Mouse (Mus musculus) left cerebral cortex, postnatal 4 days (tissue): ENCODE data around the gene Gdf11. TPM values are rescaled to one million over a fixed set of nuclear protein-coding genes. Genes with fewer than 3 reads are reported as not detected.

Experiments
- DNase-seq: peaks from one replicate; pipeline ENCODE4 v3.0.0-alpha.2; 2022
- intact Hi-C: fragments of 180-260 bp; cut with DNase I; formaldehyde crosslinking; loops from one replicate; pipeline ENCODE4 v1.15.1; 2025
- total RNA-seq, 2 experiments: library from RNA; stranded (reverse); gene quantifications; 2 replicates each; pipeline ENCODE4 v1.2.3; 2021

The Gdf11 gene
- total RNA-seq, 2 experiments from 2014 or later, result 18.8 to 20.1 TPM

DNA sequence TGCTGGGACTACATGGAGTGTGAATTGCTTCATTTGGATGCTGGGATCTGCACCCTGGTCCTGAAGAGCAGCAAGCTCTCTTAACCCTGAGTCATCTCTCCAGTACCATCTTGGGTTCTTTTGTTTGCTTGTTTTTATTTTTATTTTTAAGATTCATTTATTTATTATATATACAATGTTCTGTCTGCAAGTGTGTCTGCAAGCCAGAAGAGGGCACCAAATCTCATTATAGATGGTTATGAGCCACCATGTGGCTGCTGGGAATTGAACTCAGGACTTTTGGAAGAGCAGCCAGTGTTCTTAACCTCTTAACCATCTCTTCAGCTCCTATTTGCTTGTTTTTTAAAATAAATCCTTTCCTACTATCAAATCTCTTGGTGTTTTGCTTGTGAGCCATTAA, 54.1 kb downstream of the Gdf11 start:
- no peak for DNase-seq
- intact Hi-C loops, result no loop called here

Other genes starting within 250 kb of the Gdf11 start
- gene Ikzf4, start 245.7 kb downstream of the Gdf11 start, total RNA-seq, result 10 to 100 TPM; 25.0 to 30.7 TPM
- gene Suox, start 217.6 kb downstream of the Gdf11 start, total RNA-seq, result 10 to 100 TPM; 10.5 to 11.0 TPM
- gene Rab5b, start 195.5 kb downstream of the Gdf11 start, total RNA-seq, result 100 to 1,000 TPM; 113 TPM
- 1 to 10 TPM in 1 of 2 experiments, under 1 TPM in 1; 0.50 to 1.6 TPM for gene Pmel, start 187.5 kb downstream of the Gdf11 start, total RNA-seq
- 10 to 100 TPM in 1 of 2 experiments, 1 to 10 TPM in 1; 8.1 to 10.0 TPM for gene Cdk2, start 186.7 kb downstream of the Gdf11 start, total RNA-seq
- gene Dgka, start 146.9 kb downstream of the Gdf11 start, total RNA-seq, result 1 to 10 TPM; 7.5 to 7.7 TPM
- 10 to 100 TPM; 37.5 TPM for gene Pym1, start 143.8 kb downstream of the Gdf11 start, total RNA-seq
- gene Mmp19, start 100.8 kb downstream of the Gdf11 start, total RNA-seq, result 1 to 10 TPM in 1 of 2 experiments, under 1 TPM in 1; 0.74 to 1.3 TPM
- gene Dnajc14, start 87.7 kb downstream of the Gdf11 start, total RNA-seq, result 10 to 100 TPM; 59.3 to 63.3 TPM
- 10 to 100 TPM; 14.1 to 14.2 TPM for gene Tmem198b, start 87.3 kb downstream of the Gdf11 start, total RNA-seq
- 10 to 100 TPM; 50.9 to 53.4 TPM for gene Sarnp, start 74.4 kb downstream of the Gdf11 start, total RNA-seq
- gene Ormdl2, start 70.1 kb downstream of the Gdf11 start, total RNA-seq, result 1 to 10 TPM; 4.3 to 5.2 TPM
- gene Cd63, start 9.3 kb upstream of the Gdf11 start, total RNA-seq, result 10 to 100 TPM; 52.7 to 64.3 TPM
- gene Rdh5, start 31.2 kb upstream of the Gdf11 start, total RNA-seq, result 1 to 10 TPM; 5.4 to 6.1 TPM
- 10 to 100 TPM; 90.7 to 91.9 TPM for gene Bloc1s1, start 32.3 kb upstream of the Gdf11 start, total RNA-seq
- 1 to 10 TPM; 8.9 to 9.1 TPM for gene Itga7, start 42.1 kb upstream of the Gdf11 start, total RNA-seq
- not detected for gene Mettl7b, start 69.3 kb upstream of the Gdf11 start, total RNA-seq
- not detected for gene Olfr9, start 97.7 kb upstream of the Gdf11 start, total RNA-seq
- not detected for gene Olfr763, start 119.1 kb upstream of the Gdf11 start, total RNA-seq
- gene Olfr764-ps1, start 148.2 kb upstream of the Gdf11 start, total RNA-seq, result not detected
- not detected for gene Olfr765, start 158.3 kb upstream of the Gdf11 start, total RNA-seq
- not detected for gene Olfr766-ps1, start 177.3 kb upstream of the Gdf11 start, total RNA-seq
- gene Olfr767, start 191.2 kb upstream of the Gdf11 start, total RNA-seq, result under 1 TPM in 1 of 2 experiments, not detected in 1; 0.14 TPM
- gene Olfr768, start 207.7 kb upstream of the Gdf11 start, total RNA-seq, result not detected
- gene Olfr769, start 226.1 kb upstream of the Gdf11 start, total RNA-seq, result not detected
- gene Olfr770, start 247.3 kb upstream of the Gdf11 start, total RNA-seq, result not detected